Mouse (Mus musculus): ENCODE data around the gene Cdkal1. TPM values are rescaled to one million over a fixed set of nuclear protein-coding genes. Genes with fewer than 3 reads are reported as not detected.
A peak's percentile ranks its signal among the peaks of the same experiment; 100 is the strongest.

The Cdkal1 gene
- total and polyA plus RNA-seq, 2 experiments from 2014 or later, result 17.4 to 17.6 TPM

- H3K4me1 ChIP-seq (ENCODE audit: insufficient read depth, low read length), result no peaks in the 10 kb centered on the region
- H3K9me3 ChIP-seq (ENCODE audit: low read length), result no peaks in the 10 kb centered on the region
- TF ChIP-seq CTCF (IDR thresholded peaks at IDR 0.05), result no peak
- DNase-seq (ENCODE audit: low spot score) (no peak), ATAC-seq (ENCODE audit: low FRiP score) (no peak)
- H3K9ac ChIP-seq (replicated peaks; ENCODE audit: low read length, poor library complexity, severe bottlenecking), result no peak overlapping the region
- no peak overlapping the region for H3K4me3 ChIP-seq (ENCODE audit: low read depth, low read length)
- no peaks in the 10 kb centered on the region for H3K27me3 ChIP-seq (ENCODE audit: insufficient read depth, low read length)
- no peak overlapping the region for H3K4me2 ChIP-seq (ENCODE audit: low read depth, low read length, poor library complexity, severe bottlenecking)
- no peak overlapping the region for H3K27ac ChIP-seq (ENCODE audit: low read depth, low read length)
- 56% methylated on average over 1 of the region's 1 CpGs for WGBS
- no peaks in the 10 kb centered on the region for H3K36me3 ChIP-seq (ENCODE audit: insufficient read depth, low read length)
Measured at GRCm38 (mm10) chr13:29574784-29575183, 280.7 kb downstream of the Cdkal1 start.

- no peak overlapping the region for H3K9ac ChIP-seq (replicated peaks; ENCODE audit: low read length, poor library complexity, severe bottlenecking)
- WGBS, result 95% methylated on average over 2 of the region's 2 CpGs
- no peak overlapping the region for H3K4me2 ChIP-seq (ENCODE audit: low read depth, low read length, poor library complexity, severe bottlenecking)
- no peaks in the 10 kb centered on the region for H3K27me3 ChIP-seq (ENCODE audit: insufficient read depth, low read length)
- TF ChIP-seq CTCF (IDR thresholded peaks at IDR 0.05), result no peak
- no peaks in the 10 kb centered on the region for H3K4me1 ChIP-seq (ENCODE audit: insufficient read depth, low read length)
- H3K9me3 ChIP-seq (ENCODE audit: low read length), result no peaks in the 10 kb centered on the region
- no peak overlapping the region for H3K4me3 ChIP-seq (ENCODE audit: low read depth, low read length)
- H3K27ac ChIP-seq (ENCODE audit: low read depth, low read length), result no peak overlapping the region
- ATAC-seq (ENCODE audit: low FRiP score), result no peak
- H3K36me3 ChIP-seq (ENCODE audit: insufficient read depth, low read length), result no peaks in the 10 kb centered on the region
- DNase-seq (ENCODE audit: low spot score), result no peak
Measured at GRCm38 (mm10) chr13:29572477-29572876, 283.0 kb downstream of the Cdkal1 start.

DNA sequence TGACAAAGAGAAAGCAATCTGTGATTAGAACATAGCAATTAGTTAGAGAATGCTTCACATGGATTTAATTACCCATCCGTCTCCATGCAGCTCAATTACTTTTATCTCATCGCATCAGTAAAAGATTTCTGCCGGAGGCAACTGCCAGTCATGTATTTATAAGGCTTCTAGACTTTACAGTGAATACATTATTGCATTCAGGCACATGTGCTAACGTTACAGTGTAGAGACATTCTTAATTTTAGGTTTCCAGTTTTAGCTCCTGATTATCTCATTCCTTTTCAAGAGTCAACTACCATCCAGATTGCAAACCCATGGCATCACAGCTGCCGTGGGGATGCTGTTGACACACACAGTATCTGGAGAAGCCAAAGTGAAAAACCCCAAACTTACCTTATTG, 289.8 kb downstream of the Cdkal1 start:
- WGBS, result 43% methylated on average over 5 of the region's 5 CpGs

GRCm38 (mm10) chr13:29559188-29559587, 296.3 kb downstream of the Cdkal1 start:
- H3K4me2 ChIP-seq (ENCODE audit: low read depth, low read length, poor library complexity, severe bottlenecking), result no peak overlapping the region
- ATAC-seq (ENCODE audit: low FRiP score) (no peak), DNase-seq (ENCODE audit: low spot score) (no peak)
- H3K4me3 ChIP-seq (ENCODE audit: low read depth, low read length), result no peak overlapping the region
- WGBS, result 69% methylated on average over 3 of the region's 3 CpGs
- no peaks in the 10 kb centered on the region for H3K9me3 ChIP-seq (ENCODE audit: low read length)
- no peaks in the 10 kb centered on the region for H3K27me3 ChIP-seq (ENCODE audit: insufficient read depth, low read length)
- H3K36me3 ChIP-seq (ENCODE audit: insufficient read depth, low read length), result no peaks in the 10 kb centered on the region
- no peak for TF ChIP-seq CTCF (IDR thresholded peaks at IDR 0.05)
- no peak overlapping the region for H3K27ac ChIP-seq (ENCODE audit: low read depth, low read length)
- no peaks in the 10 kb centered on the region for H3K4me1 ChIP-seq (ENCODE audit: insufficient read depth, low read length)
- no peak overlapping the region for H3K9ac ChIP-seq (replicated peaks; ENCODE audit: low read length, poor library complexity, severe bottlenecking)

More for the DNA sequence above, 289.8 kb downstream of the Cdkal1 start:
- Histone ChIP-seq H3K9me3 (ENCODE audit: low read length) (no peaks in the 10 kb centered on the region), H3K4me1 (ENCODE audit: insufficient read depth, low read length) (no peaks in the 10 kb centered on the region), H3K36me3 (ENCODE audit: insufficient read depth, low read length) (no peaks in the 10 kb centered on the region), H3K4me3 (ENCODE audit: low read depth, low read length) (no peak overlapping the region), H3K27ac (ENCODE audit: low read depth, low read length) (no peak overlapping the region), H3K27me3 (ENCODE audit: insufficient read depth, low read length) (no peaks in the 10 kb centered on the region), H3K4me2 (ENCODE audit: low read depth, low read length, poor library complexity, severe bottlenecking) (no peak overlapping the region), H3K9ac (replicated peaks; ENCODE audit: low read length, poor library complexity, severe bottlenecking) (no peak overlapping the region)
- TF ChIP-seq CTCF (IDR thresholded peaks at IDR 0.05), result no peak
- DNase-seq (ENCODE audit: low spot score) (peak; percentile 27), ATAC-seq (ENCODE audit: low FRiP score) (no peak)

GRCm38 (mm10) chr13:29555160-29555785, 300.2 kb downstream of the Cdkal1 start:
- H3K9me3 ChIP-seq (ENCODE audit: low read length), result no peaks in the 10 kb centered on the region
- H3K4me2 ChIP-seq (ENCODE audit: low read depth, low read length, poor library complexity, severe bottlenecking), result no peak overlapping the region
- no peak overlapping the region for H3K4me3 ChIP-seq (ENCODE audit: low read depth, low read length)
- no peaks in the 10 kb centered on the region for H3K27me3 ChIP-seq (ENCODE audit: insufficient read depth, low read length)
- H3K27ac ChIP-seq (ENCODE audit: low read depth, low read length), result no peak overlapping the region
- no peak overlapping the region for H3K9ac ChIP-seq (replicated peaks; ENCODE audit: low read length, poor library complexity, severe bottlenecking)
- H3K36me3 ChIP-seq (ENCODE audit: insufficient read depth, low read length), result no peaks in the 10 kb centered on the region
- WGBS, result 67% methylated on average over 9 of the region's 9 CpGs
- DNase-seq (ENCODE audit: low spot score) (peak; percentile 24), ATAC-seq (ENCODE audit: low FRiP score) (no peak)
- no peaks in the 10 kb centered on the region for H3K4me1 ChIP-seq (ENCODE audit: insufficient read depth, low read length)
- peak; percentile 8; the same call in 1 of the 2 replicates for TF ChIP-seq CTCF (IDR thresholded peaks at IDR 0.05)

DNA sequence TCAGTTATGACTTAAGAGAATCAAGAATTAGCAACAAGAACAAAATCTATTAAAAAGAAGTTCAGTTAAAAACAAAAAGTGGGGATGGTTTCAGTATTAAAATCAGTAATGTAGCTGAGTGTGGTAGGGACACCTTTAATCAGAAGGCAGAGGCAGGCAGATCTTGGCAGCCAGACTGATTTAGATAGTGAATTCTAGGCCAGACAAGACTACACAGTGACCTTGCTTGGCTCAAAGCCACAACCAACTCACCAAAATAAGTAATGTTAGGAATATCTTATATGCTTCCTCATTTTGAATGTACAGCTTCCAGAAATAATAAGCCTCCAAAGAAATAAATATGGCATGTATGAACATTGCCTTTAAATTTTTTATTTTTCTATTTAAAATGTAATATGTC, 301.7 kb downstream of the Cdkal1 start:
- Histone ChIP-seq H3K9me3 (ENCODE audit: low read length) (no peaks in the 10 kb centered on the region), H3K27ac (ENCODE audit: low read depth, low read length) (no peak overlapping the region), H3K4me2 (ENCODE audit: low read depth, low read length, poor library complexity, severe bottlenecking) (no peak overlapping the region), H3K27me3 (ENCODE audit: insufficient read depth, low read length) (no peaks in the 10 kb centered on the region), H3K36me3 (ENCODE audit: insufficient read depth, low read length) (no peaks in the 10 kb centered on the region), H3K4me3 (ENCODE audit: low read depth, low read length) (no peak overlapping the region), H3K4me1 (ENCODE audit: insufficient read depth, low read length) (no peaks in the 10 kb centered on the region), H3K9ac (replicated peaks; ENCODE audit: low read length, poor library complexity, severe bottlenecking) (no peak overlapping the region)
- no peak for ATAC-seq (ENCODE audit: low FRiP score)
- DNase-seq (ENCODE audit: low spot score), result no peak
- TF ChIP-seq CTCF (IDR thresholded peaks at IDR 0.05), result no peak
